Mouse (Mus musculus) frontal cortex, postnatal 25 days (tissue): ENCODE results near the gene Gm16867.
"Not testable (repeated sequence)": the region's sequence is repeated elsewhere in the genome, so short reads cannot be mapped to it uniquely, and the experiment has no call there.

Experiments used
- DNase-seq, 2 experiments: peaks; one replicate each; pipeline ENCODE4 v3.0.0; 2022; ENCODE audit warnings: low spot score in 2 of 2

Gm16867 gene

GRCm38 (mm10) chr14:69503174-69503573 lies at the start of gene Gm16867:
Gene Gm16867 (minus strand): TSS chr14:69503362.
- not testable (repeated sequence) for DNase-seq

GRCm38 (mm10) chr14:69547310-69547709 lies 44.1 kb upstream of the Gm16867 start:
- not testable (repeated sequence) for DNase-seq

- DNase-seq, result not testable (repeated sequence)
Measured at GRCm38 (mm10) chr14:69545052-69545451, 41.9 kb upstream of the Gm16867 start.

- not testable (repeated sequence) for DNase-seq
Measured at GRCm38 (mm10) chr14:69544033-69544432, 40.9 kb upstream of the Gm16867 start.

- DNase-seq, result not testable (repeated sequence)
Measured at GRCm38 (mm10) chr14:69542695-69543094, 39.5 kb upstream of the Gm16867 start.

GRCm38 (mm10) chr14:69540113-69540512 lies 37.0 kb upstream of the Gm16867 start:
- not testable (repeated sequence) for DNase-seq

GRCm38 (mm10) chr14:69536539-69536938 lies 33.4 kb upstream of the Gm16867 start:
- not testable (repeated sequence) for DNase-seq

GRCm38 (mm10) chr14:69526202-69526601 lies 23.0 kb upstream of the Gm16867 start:
- DNase-seq, result not testable (repeated sequence)

- not testable (repeated sequence) for DNase-seq
Measured at GRCm38 (mm10) chr14:69523001-69523400, 19.8 kb upstream of the Gm16867 start.

GRCm38 (mm10) chr14:69520810-69521209 lies 17.6 kb upstream of the Gm16867 start:
- DNase-seq, result not testable (repeated sequence)

- not testable (repeated sequence) for DNase-seq
Measured at GRCm38 (mm10) chr14:69512449-69512848, 9.3 kb upstream of the Gm16867 start, which contains the start of gene Gm27179. Gene Gm27179 (minus strand): TSS chr14:69512549.

GRCm38 (mm10) chr14:69507000-69507399 lies 3.8 kb upstream of the Gm16867 start:
- DNase-seq, result not testable (repeated sequence)

- not testable (repeated sequence) for DNase-seq
Measured at GRCm38 (mm10) chr14:69502440-69503150, 567 bp downstream of the Gm16867 start.

GRCm38 (mm10) chr14:69496259-69496658 lies 6.9 kb downstream of the Gm16867 start:
- DNase-seq, result not testable (repeated sequence)

- not testable (repeated sequence) for DNase-seq
Measured at GRCm38 (mm10) chr14:69494946-69495345, 8.2 kb downstream of the Gm16867 start.

- DNase-seq, result not testable (repeated sequence)
Measured at GRCm38 (mm10) chr14:69494522-69494921, 8.6 kb downstream of the Gm16867 start.

GRCm38 (mm10) chr14:69488001-69488400 lies 15.2 kb downstream of the Gm16867 start:
- DNase-seq, result not testable (repeated sequence)

- not testable (repeated sequence) for DNase-seq
Measured at GRCm38 (mm10) chr14:69485466-69486135, 17.6 kb downstream of the Gm16867 start.

- not testable (repeated sequence) for DNase-seq
Measured at GRCm38 (mm10) chr14:69473941-69474646, 29.1 kb downstream of the Gm16867 start.

- not testable (repeated sequence) for DNase-seq
Measured at GRCm38 (mm10) chr14:69473322-69473721, 29.8 kb downstream of the Gm16867 start.

GRCm38 (mm10) chr14:69470122-69470708 lies 32.9 kb downstream of the Gm16867 start:
- DNase-seq, result not testable (repeated sequence)
